Mouse (Mus musculus): ENCODE results near the gene Larp1b. TPM values are rescaled to one million over a fixed set of nuclear protein-coding genes. Genes with fewer than 3 reads are reported as not detected.

Larp1b gene
- polyA plus RNA-seq, 1 experiment from 2014 or later, result 0.99 TPM

DNA sequence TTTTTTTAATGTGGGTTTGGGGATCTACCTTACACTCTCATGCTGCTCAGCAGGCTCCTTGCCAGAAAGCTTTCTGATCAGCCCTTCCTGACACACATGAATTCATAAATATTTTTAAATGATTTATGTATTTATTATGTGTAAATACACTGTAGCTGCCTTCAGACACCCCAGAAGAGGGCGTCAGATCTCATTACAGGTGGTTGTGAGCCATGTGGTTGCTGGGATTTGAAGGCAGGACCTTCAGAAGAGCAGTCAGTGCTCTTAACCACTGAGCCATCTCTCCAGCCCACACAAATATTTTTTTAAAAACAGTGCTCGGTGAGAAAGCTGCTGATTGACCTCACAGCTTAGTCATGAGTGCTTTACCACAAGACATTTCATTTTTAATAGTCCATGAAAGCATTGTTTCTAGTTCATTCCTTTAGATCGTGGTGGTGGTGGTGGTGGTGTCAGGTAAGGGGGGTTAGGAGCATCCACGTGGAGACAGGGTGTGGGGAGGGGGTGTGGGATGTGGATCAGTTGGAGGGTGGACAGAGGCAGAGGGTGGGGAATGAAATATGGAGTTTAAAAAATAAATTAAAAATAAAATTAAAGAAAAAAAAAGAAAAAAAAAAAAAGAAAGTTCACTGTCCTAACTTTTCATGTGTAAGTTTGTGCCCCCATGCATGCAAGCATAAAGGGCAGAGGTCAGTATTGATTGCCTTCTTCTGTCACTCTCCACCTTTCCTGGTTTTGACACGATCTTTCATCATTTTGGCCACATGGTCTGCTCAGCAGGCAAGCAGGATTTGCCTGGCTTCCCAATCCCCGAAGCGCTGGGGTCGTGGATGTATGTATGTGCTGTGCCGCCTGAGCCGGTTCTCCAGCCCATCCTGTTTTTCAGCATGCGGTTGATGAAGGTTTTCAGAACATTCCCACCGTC lies 81.9 kb downstream of the Larp1b start:
- no peak overlapping the region for H3K4me2 ChIP-seq (ENCODE audit: low read depth, severe bottlenecking)
- DNase-seq (ENCODE audit: low spot score), result no peak
- ATAC-seq (ENCODE audit: insufficient number of reproducible peaks, low FRiP score, low TSS enrichment, low read depth), result no peak
- no peaks in the 10 kb centered on the region for H3K9me3 ChIP-seq (ENCODE audit: control insufficient read depth, low read length)
- WGBS, result 83% methylated on average over 12 of the region's 12 CpGs
- no peak overlapping the region for H3K27ac ChIP-seq (replicated peaks; ENCODE audit: low read depth, low read length)
- no peak overlapping the region for H3K4me3 ChIP-seq (ENCODE audit: low read depth, low read length)
- no peaks in the 10 kb centered on the region for H3K4me1 ChIP-seq (ENCODE audit: control insufficient read depth, insufficient read depth, low read length)
- no peaks in the 10 kb centered on the region for H3K27me3 ChIP-seq (ENCODE audit: control insufficient read depth, insufficient read depth, low read length)
- H3K36me3 ChIP-seq (ENCODE audit: control insufficient read depth, insufficient read depth, low read length), result no peaks in the 10 kb centered on the region
- H3K9ac ChIP-seq (ENCODE audit: low read length), result no peak overlapping the region

DNA sequence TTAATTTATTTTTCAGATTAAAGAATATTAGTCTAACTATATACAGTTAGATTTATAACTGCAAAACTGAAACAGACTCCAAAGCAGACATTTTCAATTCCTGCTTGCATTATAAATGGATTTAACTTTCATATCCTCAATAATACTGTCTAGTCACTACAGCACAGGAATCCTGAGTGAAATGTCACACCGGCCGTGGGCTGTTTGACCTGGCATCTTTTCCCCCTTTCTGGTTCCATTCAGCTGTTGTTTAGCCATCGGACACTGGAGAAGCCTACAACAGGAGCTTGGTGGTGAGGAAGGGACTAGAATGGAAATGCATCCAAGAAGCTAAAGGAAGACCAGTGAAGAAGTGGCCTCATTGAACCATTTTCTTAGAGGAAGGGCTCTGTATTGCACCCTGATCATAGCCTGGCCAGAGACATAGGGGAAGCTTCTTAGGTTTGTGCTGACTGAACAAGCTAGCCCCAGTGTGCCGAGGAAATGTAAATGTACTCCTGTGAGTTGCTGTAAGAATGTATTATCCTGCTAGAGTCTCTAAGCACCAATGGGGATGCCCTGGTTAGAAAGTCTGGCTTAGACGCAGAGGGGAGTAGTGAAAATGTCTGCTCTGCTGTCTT lies 88.8 kb downstream of the Larp1b start:
- WGBS, result 76% methylated on average over 5 of the region's 5 CpGs
- no peaks in the 10 kb centered on the region for H3K9me3 ChIP-seq (ENCODE audit: control insufficient read depth, low read length)
- ATAC-seq (ENCODE audit: insufficient number of reproducible peaks, low FRiP score, low TSS enrichment, low read depth), result no peak
- H3K4me2 ChIP-seq (ENCODE audit: low read depth, severe bottlenecking), result no peak overlapping the region
- no peak overlapping the region for H3K27ac ChIP-seq (replicated peaks; ENCODE audit: low read depth, low read length)
- H3K36me3 ChIP-seq (ENCODE audit: control insufficient read depth, insufficient read depth, low read length), result no peaks in the 10 kb centered on the region
- no peaks in the 10 kb centered on the region for H3K4me1 ChIP-seq (ENCODE audit: control insufficient read depth, insufficient read depth, low read length)
- no peak overlapping the region for H3K9ac ChIP-seq (ENCODE audit: low read length)
- no peak for DNase-seq (ENCODE audit: low spot score)
- no peaks in the 10 kb centered on the region for H3K27me3 ChIP-seq (ENCODE audit: control insufficient read depth, insufficient read depth, low read length)
- H3K4me3 ChIP-seq (ENCODE audit: low read depth, low read length), result no peak overlapping the region

GRCm38 (mm10) chr3:41041241-41041640 lies 91.6 kb downstream of the Larp1b start:
- Histone ChIP-seq H3K4me1 (ENCODE audit: control insufficient read depth, insufficient read depth, low read length) (no peaks in the 10 kb centered on the region), H3K36me3 (ENCODE audit: control insufficient read depth, insufficient read depth, low read length) (no peaks in the 10 kb centered on the region), H3K27ac (replicated peaks; ENCODE audit: low read depth, low read length) (no peak overlapping the region), H3K4me2 (ENCODE audit: low read depth, severe bottlenecking) (no peak overlapping the region), H3K9ac (ENCODE audit: low read length) (no peak overlapping the region), H3K27me3 (ENCODE audit: control insufficient read depth, insufficient read depth, low read length) (no peaks in the 10 kb centered on the region), H3K9me3 (ENCODE audit: control insufficient read depth, low read length) (no peaks in the 10 kb centered on the region), H3K4me3 (ENCODE audit: low read depth, low read length) (no peak overlapping the region)
- DNase-seq (ENCODE audit: low spot score) (no peak), ATAC-seq (ENCODE audit: insufficient number of reproducible peaks, low FRiP score, low TSS enrichment, low read depth) (no peak)
- WGBS, result 80% methylated on average over 5 of the region's 5 CpGs

- 86% methylated on average over 4 of the region's 4 CpGs for WGBS
- ATAC-seq (ENCODE audit: insufficient number of reproducible peaks, low FRiP score, low TSS enrichment, low read depth) (no peak), DNase-seq (ENCODE audit: low spot score) (no peak)
- Histone ChIP-seq H3K36me3 (ENCODE audit: control insufficient read depth, insufficient read depth, low read length) (no peaks in the 10 kb centered on the region), H3K4me2 (ENCODE audit: low read depth, severe bottlenecking) (no peak overlapping the region), H3K27me3 (ENCODE audit: control insufficient read depth, insufficient read depth, low read length) (no peaks in the 10 kb centered on the region), H3K9ac (ENCODE audit: low read length) (no peak overlapping the region), H3K4me3 (ENCODE audit: low read depth, low read length) (no peak overlapping the region), H3K27ac (replicated peaks; ENCODE audit: low read depth, low read length) (no peak overlapping the region), H3K4me1 (ENCODE audit: control insufficient read depth, insufficient read depth, low read length) (no peaks in the 10 kb centered on the region), H3K9me3 (ENCODE audit: control insufficient read depth, low read length) (no peaks in the 10 kb centered on the region)
Observed at GRCm38 (mm10) chr3:41042195-41042938, 92.7 kb downstream of the Larp1b start.

- no peaks in the 10 kb centered on the region for H3K36me3 ChIP-seq (ENCODE audit: control insufficient read depth, insufficient read depth, low read length)
- no peak overlapping the region for H3K4me3 ChIP-seq (ENCODE audit: low read depth, low read length)
- no peak overlapping the region for H3K9ac ChIP-seq (ENCODE audit: low read length)
- H3K9me3 ChIP-seq (ENCODE audit: control insufficient read depth, low read length), result no peaks in the 10 kb centered on the region
- no peaks in the 10 kb centered on the region for H3K27me3 ChIP-seq (ENCODE audit: control insufficient read depth, insufficient read depth, low read length)
- WGBS, result 68% methylated on average over 11 of the region's 11 CpGs
- ATAC-seq (ENCODE audit: insufficient number of reproducible peaks, low FRiP score, low TSS enrichment, low read depth) (no peak), DNase-seq (ENCODE audit: low spot score) (no peak)
- no peaks in the 10 kb centered on the region for H3K4me1 ChIP-seq (ENCODE audit: control insufficient read depth, insufficient read depth, low read length)
- H3K4me2 ChIP-seq (ENCODE audit: low read depth, severe bottlenecking), result no peak overlapping the region
- no peak overlapping the region for H3K27ac ChIP-seq (replicated peaks; ENCODE audit: low read depth, low read length)
Observed at GRCm38 (mm10) chr3:41043756-41044354, 94.2 kb downstream of the Larp1b start.

DNA sequence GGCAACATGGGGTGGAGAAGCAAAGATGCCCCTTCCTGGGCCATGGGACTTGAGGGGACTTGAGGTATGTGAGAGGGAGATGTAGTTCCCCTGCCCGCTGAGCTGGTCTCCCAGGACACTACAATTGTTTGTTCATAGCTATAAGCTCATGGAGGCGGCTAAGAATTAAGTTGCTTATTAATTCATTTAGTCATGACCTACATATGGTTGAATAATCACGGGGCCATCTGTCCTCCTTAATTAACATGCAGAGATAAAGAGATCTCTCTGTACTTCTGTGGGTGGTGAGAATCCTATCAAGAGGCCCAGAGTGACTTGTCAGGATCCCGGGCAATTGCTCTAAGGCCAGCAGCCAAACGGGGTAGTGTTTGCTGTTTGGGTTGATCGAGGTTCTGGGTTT lies 98.2 kb downstream of the Larp1b start:
- ATAC-seq (ENCODE audit: insufficient number of reproducible peaks, low FRiP score, low TSS enrichment, low read depth) (no peak), DNase-seq (ENCODE audit: low spot score) (no peak)
- H3K4me3 ChIP-seq (ENCODE audit: low read depth, low read length), result no peak overlapping the region
- H3K4me1 ChIP-seq (ENCODE audit: control insufficient read depth, insufficient read depth, low read length), result no peaks in the 10 kb centered on the region
- H3K27ac ChIP-seq (replicated peaks; ENCODE audit: low read depth, low read length), result no peak overlapping the region
- H3K9me3 ChIP-seq (ENCODE audit: control insufficient read depth, low read length), result no peaks in the 10 kb centered on the region
- no peaks in the 10 kb centered on the region for H3K36me3 ChIP-seq (ENCODE audit: control insufficient read depth, insufficient read depth, low read length)
- no peak overlapping the region for H3K9ac ChIP-seq (ENCODE audit: low read length)
- WGBS, result 90% methylated on average over 6 of the region's 6 CpGs
- H3K27me3 ChIP-seq (ENCODE audit: control insufficient read depth, insufficient read depth, low read length), result no peaks in the 10 kb centered on the region
- no peak overlapping the region for H3K4me2 ChIP-seq (ENCODE audit: low read depth, severe bottlenecking)

GRCm38 (mm10) chr3:41053334-41053733 lies 103.7 kb downstream of the Larp1b start:
- Histone ChIP-seq H3K27me3 (ENCODE audit: control insufficient read depth, insufficient read depth, low read length) (no peaks in the 10 kb centered on the region), H3K27ac (replicated peaks; ENCODE audit: low read depth, low read length) (no peak overlapping the region), H3K4me1 (ENCODE audit: control insufficient read depth, insufficient read depth, low read length) (no peaks in the 10 kb centered on the region), H3K36me3 (ENCODE audit: control insufficient read depth, insufficient read depth, low read length) (no peaks in the 10 kb centered on the region), H3K4me2 (ENCODE audit: low read depth, severe bottlenecking) (no peak overlapping the region), H3K4me3 (ENCODE audit: low read depth, low read length) (no peak overlapping the region), H3K9ac (ENCODE audit: low read length) (no peak overlapping the region), H3K9me3 (ENCODE audit: control insufficient read depth, low read length) (no peaks in the 10 kb centered on the region)
- WGBS, result 96% methylated on average over 3 of the region's 3 CpGs
- DNase-seq (ENCODE audit: low spot score) (no peak), ATAC-seq (ENCODE audit: insufficient number of reproducible peaks, low FRiP score, low TSS enrichment, low read depth) (no peak)

GRCm38 (mm10) chr3:41058395-41058794 lies 108.8 kb downstream of the Larp1b start:
- 90% methylated on average over 2 of the region's 2 CpGs for WGBS
- H3K9me3 ChIP-seq (ENCODE audit: control insufficient read depth, low read length), result no peaks in the 10 kb centered on the region

More at GRCm38 (mm10) chr3:41058395-41058794, 108.8 kb downstream of the Larp1b start:
- ATAC-seq (ENCODE audit: insufficient number of reproducible peaks, low FRiP score, low TSS enrichment, low read depth) (no peak), DNase-seq (ENCODE audit: low spot score) (no peak)
- H3K27ac ChIP-seq (replicated peaks; ENCODE audit: low read depth, low read length), result no peak overlapping the region
- H3K9ac ChIP-seq (ENCODE audit: low read length), result no peak overlapping the region
- no peaks in the 10 kb centered on the region for H3K4me1 ChIP-seq (ENCODE audit: control insufficient read depth, insufficient read depth, low read length)
- H3K27me3 ChIP-seq (ENCODE audit: control insufficient read depth, insufficient read depth, low read length), result no peaks in the 10 kb centered on the region
- H3K36me3 ChIP-seq (ENCODE audit: control insufficient read depth, insufficient read depth, low read length), result no peaks in the 10 kb centered on the region; the same call in 1 of the 2 replicates
- no peak overlapping the region for H3K4me3 ChIP-seq (ENCODE audit: low read depth, low read length)
- H3K4me2 ChIP-seq (ENCODE audit: low read depth, severe bottlenecking), result no peak overlapping the region
